Mouse (Mus musculus): ENCODE results near the gene Map2k7. TPM values are rescaled to one million over a fixed set of nuclear protein-coding genes. Genes with fewer than 3 reads are reported as not detected.

Map2k7 gene
- total RNA-seq (2014; rRNA removed; ENCODE audit: low replicate concordance) (27.7 and 36.8 TPM in 2 replicates), polyA plus RNA-seq (2015; fragmentation: Nextera tagmentation; extraction: Ambion mirVana) (18.7 and 21.0 TPM in 2 replicates)

GRCm38 (mm10) chr8:4238434-4239192 is at the start of gene Map2k7, which contains the start of gene Gm49320:
TSS of gene Map2k7 (plus strand) at chr8:4238740.
TSS of gene Gm49320 (plus strand) at chr8:4238865.
- peak; percentile 96 for ATAC-seq (ENCODE audit: insufficient read depth, low read depth)
- Histone ChIP-seq H3K27ac (ENCODE audit: low read depth) (peak within 1 kb of the TSS; percentile 97), H3K4me2 (ENCODE audit: low read depth, low read length) (peak within 1 kb of the TSS; percentile 91), H3K36me3 (replicated peaks; ENCODE audit: control insufficient read depth, insufficient read depth, low read length) (peaks cover 19% of the 10 kb centered on the region), H3K4me1 (ENCODE audit: control insufficient read depth, insufficient read depth) (peaks cover 22% of the 10 kb centered on the region), H3K27me3 (ENCODE audit: control insufficient read depth, insufficient read depth, low read length) (no peaks in the 10 kb centered on the region), H3K4me3 (ENCODE audit: low read depth, low read length) (peak within 1 kb of the TSS; percentile 92), H3K9me3 (replicated peaks; ENCODE audit: control insufficient read depth, low read length) (no peaks in the 10 kb centered on the region), H3K9ac (replicated peaks; ENCODE audit: low read depth, low read length) (peak within 1 kb of the TSS; percentile 83)
- peak; percentile 98 for DNase-seq (ENCODE audit: low spot score)
- TF ChIP-seq CTCF (IDR thresholded peaks at IDR 0.05; ENCODE audit: low read depth) (peak; percentile 47), EP300 (IDR thresholded peaks at IDR 0.05; ENCODE audit: low read depth) (peak; percentile 61; the same call in 1 of the 2 replicates)
- under 1% methylated on average over 61 of the region's 71 CpGs for WGBS

GRCm38 (mm10) chr8:4189031-4189722 is 49.4 kb upstream of the Map2k7 start:
- H3K4me1 ChIP-seq (ENCODE audit: control insufficient read depth, insufficient read depth) = no peaks in the 10 kb centered on the region
- H3K4me2 ChIP-seq (ENCODE audit: low read depth, low read length) = no peak overlapping the region
- peaks cover 39% of the 10 kb centered on the region for H3K36me3 ChIP-seq (replicated peaks; ENCODE audit: control insufficient read depth, insufficient read depth, low read length)
- no peak for TF ChIP-seq EP300 (IDR thresholded peaks at IDR 0.05; ENCODE audit: low read depth)
- no peak for TF ChIP-seq CTCF (IDR thresholded peaks at IDR 0.05; ENCODE audit: low read depth)
- WGBS = 37% methylated on average over 3 of the region's 3 CpGs
- no peak overlapping the region for H3K4me3 ChIP-seq (ENCODE audit: low read depth, low read length)
- ATAC-seq (ENCODE audit: insufficient read depth, low read depth) = no peak
- H3K27ac ChIP-seq (ENCODE audit: low read depth) = no peak overlapping the region
- no peaks in the 10 kb centered on the region for H3K9me3 ChIP-seq (replicated peaks; ENCODE audit: control insufficient read depth, low read length)
- no peaks in the 10 kb centered on the region for H3K27me3 ChIP-seq (ENCODE audit: control insufficient read depth, insufficient read depth, low read length)
- no peak for DNase-seq (ENCODE audit: low spot score)
- H3K9ac ChIP-seq (replicated peaks; ENCODE audit: low read depth, low read length) = no peak overlapping the region

GRCm38 (mm10) chr8:4192305-4192704 is 46.2 kb upstream of the Map2k7 start:
- TF ChIP-seq CTCF (IDR thresholded peaks at IDR 0.05; ENCODE audit: low read depth) (no peak), EP300 (IDR thresholded peaks at IDR 0.05; ENCODE audit: low read depth) (no peak)
- no peaks in the 10 kb centered on the region for H3K27me3 ChIP-seq (ENCODE audit: control insufficient read depth, insufficient read depth, low read length)
- no peak for DNase-seq (ENCODE audit: low spot score)
- peaks cover 11% of the 10 kb centered on the region for H3K36me3 ChIP-seq (replicated peaks; ENCODE audit: control insufficient read depth, insufficient read depth, low read length)
- H3K4me2 ChIP-seq (ENCODE audit: low read depth, low read length) = no peak overlapping the region
- no peaks in the 10 kb centered on the region for H3K4me1 ChIP-seq (ENCODE audit: control insufficient read depth, insufficient read depth)
- no peak overlapping the region for H3K27ac ChIP-seq (ENCODE audit: low read depth)
- ATAC-seq (ENCODE audit: insufficient read depth, low read depth) = no peak
- 80% methylated on average over 5 of the region's 5 CpGs for WGBS
- H3K4me3 ChIP-seq (ENCODE audit: low read depth, low read length) = no peak overlapping the region
- no peaks in the 10 kb centered on the region for H3K9me3 ChIP-seq (replicated peaks; ENCODE audit: control insufficient read depth, low read length)
- no peak overlapping the region for H3K9ac ChIP-seq (replicated peaks; ENCODE audit: low read depth, low read length)

GRCm38 (mm10) chr8:4192807-4193587 is 45.5 kb upstream of the Map2k7 start:
- Histone ChIP-seq H3K27me3 (ENCODE audit: control insufficient read depth, insufficient read depth, low read length) (no peaks in the 10 kb centered on the region), H3K4me2 (ENCODE audit: low read depth, low read length) (no peak overlapping the region), H3K4me3 (ENCODE audit: low read depth, low read length) (no peak overlapping the region), H3K9ac (replicated peaks; ENCODE audit: low read depth, low read length) (no peak overlapping the region), H3K9me3 (replicated peaks; ENCODE audit: control insufficient read depth, low read length) (no peaks in the 10 kb centered on the region), H3K4me1 (ENCODE audit: control insufficient read depth, insufficient read depth) (no peaks in the 10 kb centered on the region), H3K36me3 (replicated peaks; ENCODE audit: control insufficient read depth, insufficient read depth, low read length) (peaks cover 5% of the 10 kb centered on the region; the same call in 1 of the 2 replicates), H3K27ac (ENCODE audit: low read depth) (no peak overlapping the region)
- peak; percentile 83 for DNase-seq (ENCODE audit: low spot score)
- TF ChIP-seq CTCF (IDR thresholded peaks at IDR 0.05; ENCODE audit: low read depth) = peak; percentile 85
- no peak for TF ChIP-seq EP300 (IDR thresholded peaks at IDR 0.05; ENCODE audit: low read depth)
- peak; percentile 90 for ATAC-seq (ENCODE audit: insufficient read depth, low read depth)
- WGBS = 12% methylated on average over 18 of the region's 18 CpGs

GRCm38 (mm10) chr8:4193588-4193894 is 45.0 kb upstream of the Map2k7 start:
- ATAC-seq (ENCODE audit: insufficient read depth, low read depth) = no peak
- no peak overlapping the region for H3K9ac ChIP-seq (replicated peaks; ENCODE audit: low read depth, low read length)

More at GRCm38 (mm10) chr8:4193588-4193894, 45.0 kb upstream of the Map2k7 start:
- no peak for DNase-seq (ENCODE audit: low spot score)
- TF ChIP-seq EP300 (IDR thresholded peaks at IDR 0.05; ENCODE audit: low read depth) = no peak
- no peak for TF ChIP-seq CTCF (IDR thresholded peaks at IDR 0.05; ENCODE audit: low read depth)
- Histone ChIP-seq H3K4me2 (ENCODE audit: low read depth, low read length) (no peak overlapping the region), H3K4me3 (ENCODE audit: low read depth, low read length) (no peak overlapping the region), H3K9me3 (replicated peaks; ENCODE audit: control insufficient read depth, low read length) (no peaks in the 10 kb centered on the region), H3K27ac (ENCODE audit: low read depth) (no peak overlapping the region), H3K36me3 (replicated peaks; ENCODE audit: control insufficient read depth, insufficient read depth, low read length) (no peaks in the 10 kb centered on the region), H3K27me3 (ENCODE audit: control insufficient read depth, insufficient read depth, low read length) (no peaks in the 10 kb centered on the region), H3K4me1 (ENCODE audit: control insufficient read depth, insufficient read depth) (no peaks in the 10 kb centered on the region)
- WGBS = 60% methylated on average over 7 of the region's 7 CpGs
